Mouse (Mus musculus) adrenal gland (tissue): Measurements from ENCODE around the gene Scly.

Source experiments
- intact Hi-C: fragments of 180-260 bp; cut with DNase I; formaldehyde crosslinking; loops from one replicate; pipeline ENCODE4 v1.15.1; 2025

The Scly gene

GRCm38 (mm10) chr1:91351249-91351648, 53.1 kb downstream of the Scly start:
- intact Hi-C loops = no loop called here

GRCm38 (mm10) chr1:91352277-91352676, 54.1 kb downstream of the Scly start:
- intact Hi-C loops = no loop called here

GRCm38 (mm10) chr1:91356105-91356504, 58.0 kb downstream of the Scly start:
- intact Hi-C loops = no loop called here

GRCm38 (mm10) chr1:91362113-91362512, 64.0 kb downstream of the Scly start:
- intact Hi-C loops = no loop called here

GRCm38 (mm10) chr1:91364822-91365644, 66.9 kb downstream of the Scly start:
- intact Hi-C loops = no loop called here

DNA sequence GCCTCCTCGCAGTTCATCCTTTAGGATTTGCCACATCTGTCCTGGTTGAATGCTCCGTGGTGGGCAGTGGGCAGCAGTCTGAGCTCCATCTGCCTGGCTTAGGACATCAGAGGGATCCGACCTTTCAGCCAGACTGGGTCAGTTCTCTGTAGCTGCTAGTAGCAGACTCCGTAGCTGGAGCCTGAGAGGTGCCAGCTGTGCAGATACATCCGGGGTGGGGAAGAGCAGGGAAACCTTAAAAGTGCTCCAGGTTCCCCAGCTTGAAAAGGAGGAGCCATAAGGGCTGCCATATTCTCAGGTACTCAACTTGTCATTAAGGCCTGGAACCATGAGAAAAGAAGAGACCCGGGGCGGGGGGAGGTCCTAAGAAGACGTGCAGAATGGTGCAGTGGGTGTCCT, 67.7 kb downstream of the Scly start:
- intact Hi-C loops = no loop called here

DNA sequence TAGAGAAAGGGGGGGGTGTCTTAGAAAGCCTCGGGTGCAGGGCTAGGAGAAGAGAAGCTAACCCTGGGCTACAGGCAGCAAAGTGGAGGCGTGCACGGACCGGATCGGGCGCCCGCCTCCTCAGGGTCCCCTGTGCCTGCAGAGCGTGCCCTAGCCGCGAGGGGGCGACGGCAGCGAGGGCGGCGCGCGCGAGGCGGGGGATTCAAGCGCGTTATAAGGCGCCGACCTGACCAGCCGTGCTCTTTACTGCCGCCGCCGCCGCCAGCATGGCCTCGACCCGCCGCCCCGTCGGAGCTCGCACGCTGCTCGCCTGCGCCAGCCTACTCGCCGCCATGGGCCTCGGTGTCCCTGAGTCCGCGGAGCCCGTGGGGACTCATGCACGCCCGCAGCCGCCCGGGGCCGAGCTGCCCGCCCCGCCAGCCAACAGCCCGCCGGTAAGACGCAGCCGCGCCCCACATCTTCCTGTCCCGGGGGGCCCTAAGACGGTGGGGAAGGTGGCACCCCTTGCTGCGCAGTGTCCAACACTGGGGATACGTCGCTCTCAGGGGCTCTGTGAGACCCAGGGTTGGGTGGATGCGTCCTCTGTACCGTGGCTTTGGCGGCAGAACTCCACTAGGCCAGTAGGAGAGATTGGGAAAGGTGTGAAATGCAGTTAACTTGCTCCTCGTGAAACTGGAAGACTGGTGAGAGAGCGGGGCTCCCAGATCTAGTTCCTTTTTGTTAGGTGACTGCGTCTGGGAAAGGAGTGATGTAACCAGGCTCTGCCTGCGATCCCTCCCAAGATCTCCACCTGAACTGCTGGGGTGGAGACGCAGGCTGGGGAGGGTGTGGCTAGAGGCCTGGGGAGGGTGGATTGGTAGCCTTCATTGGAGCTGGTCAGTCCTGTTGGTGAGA, 68.3 kb downstream of the Scly start, which contains the start of gene Erfe:
Gene Erfe, plus strand, starts transcription at position 216 of the 894 bp plus-strand sequence.
- intact Hi-C loops = no loop called here

- intact Hi-C loops = no loop called here
Measured at GRCm38 (mm10) chr1:91367295-91367694, 69.2 kb downstream of the Scly start.

GRCm38 (mm10) chr1:91369408-91369807, 71.3 kb downstream of the Scly start:
- intact Hi-C loops = no loop called here

GRCm38 (mm10) chr1:91370055-91370454, 71.9 kb downstream of the Scly start:
- intact Hi-C loops = no loop called here
